Mouse (Mus musculus): Measurements from ENCODE around the gene Calhm5. TPM values are rescaled to one million over a fixed set of nuclear protein-coding genes. Genes with fewer than 3 reads are reported as not detected.

Gene Calhm5
- polyA plus RNA-seq, 1 experiment from 2014 or later, result 0.87 TPM

DNA sequence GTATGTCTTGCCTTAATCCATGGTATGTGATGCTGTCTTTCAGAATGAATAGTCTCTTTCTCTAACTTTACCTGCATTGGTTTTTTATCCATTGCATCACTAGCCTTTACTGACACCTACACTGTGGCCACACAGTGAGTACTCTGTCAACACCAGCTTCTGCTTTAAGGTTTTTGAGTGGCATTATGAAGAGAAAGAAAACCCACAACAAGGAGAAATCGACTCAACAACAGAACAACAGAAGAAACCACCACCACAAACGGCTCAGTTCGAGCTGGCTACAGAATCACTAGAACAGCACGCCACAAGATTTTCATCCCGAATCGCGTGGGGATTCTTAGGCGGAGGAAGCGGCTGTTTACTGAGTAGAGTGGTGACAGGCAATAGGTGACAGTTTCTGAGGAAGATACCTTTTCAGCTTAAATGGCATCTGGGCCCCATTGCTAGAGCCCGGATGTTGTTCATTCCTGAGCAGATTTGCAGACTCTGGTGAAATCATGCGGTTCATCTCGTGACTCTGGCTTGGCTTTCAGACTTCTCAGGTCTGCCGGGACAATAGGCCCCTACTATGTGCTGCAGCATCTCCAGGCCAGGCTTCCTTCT lies 14.6 kb upstream of the Calhm5 start:
- no peaks in the 10 kb centered on the region for H3K36me3 ChIP-seq
- H3K4me1 ChIP-seq (replicated peaks), result no peaks in the 10 kb centered on the region
- H3K4me2 ChIP-seq (replicated peaks), result no peak overlapping the region
- no peak overlapping the region for H3K4me3 ChIP-seq (replicated peaks)
- WGBS, result 83% methylated on average over 13 of the region's 13 CpGs
- ATAC-seq, result no peak
- H3K27ac ChIP-seq, result no peak overlapping the region
- no peaks in the 10 kb centered on the region for H3K27me3 ChIP-seq (replicated peaks)
- no peak overlapping the region for H3K9ac ChIP-seq
- no peaks in the 10 kb centered on the region for H3K9me3 ChIP-seq

- Histone ChIP-seq H3K36me3 (no peaks in the 10 kb centered on the region), H3K27me3 (replicated peaks) (no peaks in the 10 kb centered on the region), H3K9ac (no peak overlapping the region), H3K9me3 (no peaks in the 10 kb centered on the region), H3K4me3 (replicated peaks) (0 out of 2 replicates have a peak overlapping the region, but pooled peaks have one; percentile 12), H3K4me2 (replicated peaks) (peak overlapping the region; percentile 47), H3K27ac (no peak overlapping the region), H3K4me1 (replicated peaks) (no peaks in the 10 kb centered on the region)
- ATAC-seq, result no peak; the same call in 1 of the 2 replicates
- 67% methylated on average over 12 of the region's 12 CpGs for WGBS
Observed at GRCm38 (mm10) chr10:34095964-34096363, 355 bp downstream of the Calhm5 start.

- ATAC-seq, result no peak
- H3K9ac ChIP-seq, result no peak overlapping the region
- no peaks in the 10 kb centered on the region for H3K9me3 ChIP-seq
- H3K4me3 ChIP-seq (replicated peaks), result no peak overlapping the region
- no peaks in the 10 kb centered on the region for H3K4me1 ChIP-seq (replicated peaks)
- no peak overlapping the region for H3K27ac ChIP-seq
- H3K36me3 ChIP-seq, result no peaks in the 10 kb centered on the region
- no peaks in the 10 kb centered on the region for H3K27me3 ChIP-seq (replicated peaks)
- WGBS, result 83% methylated on average over 2 of the region's 2 CpGs
- H3K4me2 ChIP-seq (replicated peaks), result no peak overlapping the region
Observed at GRCm38 (mm10) chr10:34095147-34095546, 1.2 kb downstream of the Calhm5 start.

DNA sequence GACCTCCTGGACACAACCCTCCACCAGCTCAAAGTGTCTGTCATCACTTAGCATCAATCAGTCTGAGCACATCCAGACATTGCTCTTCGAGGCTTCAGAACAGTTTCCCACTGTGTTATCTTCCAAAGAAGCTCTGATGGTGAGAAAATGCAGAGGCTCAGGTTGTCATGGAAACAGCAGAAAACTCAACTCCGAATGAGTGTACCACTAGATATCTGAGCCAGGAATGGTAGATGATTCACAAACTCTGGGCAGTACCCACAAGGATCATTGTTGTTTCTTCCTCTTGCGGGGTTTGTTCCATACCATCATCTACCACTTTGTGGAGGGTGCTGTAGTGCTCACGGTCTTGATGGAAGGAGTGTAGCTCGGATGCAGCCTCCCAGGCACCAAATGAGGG lies 4.4 kb downstream of the Calhm5 start:
- H3K36me3 ChIP-seq, result no peaks in the 10 kb centered on the region
- no peak overlapping the region for H3K4me2 ChIP-seq (replicated peaks)
- H3K9me3 ChIP-seq, result no peaks in the 10 kb centered on the region
- no peak for ATAC-seq
- no peak overlapping the region for H3K9ac ChIP-seq
- no peak overlapping the region for H3K27ac ChIP-seq
- no peaks in the 10 kb centered on the region for H3K4me1 ChIP-seq (replicated peaks)
- WGBS, result 52% methylated on average over 5 of the region's 5 CpGs
- no peak overlapping the region for H3K4me3 ChIP-seq (replicated peaks)
- H3K27me3 ChIP-seq (replicated peaks), result no peaks in the 10 kb centered on the region

GRCm38 (mm10) chr10:34090481-34090880 lies 5.8 kb downstream of the Calhm5 start:
- Histone ChIP-seq H3K9me3 (no peaks in the 10 kb centered on the region), H3K9ac (no peak overlapping the region), H3K36me3 (no peaks in the 10 kb centered on the region), H3K27me3 (replicated peaks) (no peaks in the 10 kb centered on the region), H3K27ac (no peak overlapping the region), H3K4me2 (replicated peaks) (no peak overlapping the region), H3K4me1 (replicated peaks) (no peaks in the 10 kb centered on the region), H3K4me3 (replicated peaks) (no peak overlapping the region)
- ATAC-seq, result no peak
- 75% methylated on average over 1 of the region's 1 CpGs for WGBS

GRCm38 (mm10) chr10:34089517-34089916 lies 6.8 kb downstream of the Calhm5 start:
- no peak for ATAC-seq
- Histone ChIP-seq H3K9ac (no peak overlapping the region), H3K27ac (no peak overlapping the region), H3K9me3 (no peaks in the 10 kb centered on the region), H3K4me2 (replicated peaks) (no peak overlapping the region), H3K4me3 (replicated peaks) (no peak overlapping the region), H3K36me3 (no peaks in the 10 kb centered on the region), H3K4me1 (replicated peaks) (no peaks in the 10 kb centered on the region), H3K27me3 (replicated peaks) (no peaks in the 10 kb centered on the region)
- WGBS, result 58% methylated on average over 3 of the region's 3 CpGs

GRCm38 (mm10) chr10:34088515-34088914 lies 7.8 kb downstream of the Calhm5 start:
- Histone ChIP-seq H3K36me3 (no peaks in the 10 kb centered on the region), H3K9ac (no peak overlapping the region), H3K4me2 (replicated peaks) (no peak overlapping the region), H3K27me3 (replicated peaks) (no peaks in the 10 kb centered on the region), H3K27ac (no peak overlapping the region), H3K4me1 (replicated peaks) (no peaks in the 10 kb centered on the region), H3K9me3 (no peaks in the 10 kb centered on the region), H3K4me3 (replicated peaks) (no peak overlapping the region)
- no peak for ATAC-seq
- WGBS, result 79% methylated on average over 2 of the region's 2 CpGs

DNA sequence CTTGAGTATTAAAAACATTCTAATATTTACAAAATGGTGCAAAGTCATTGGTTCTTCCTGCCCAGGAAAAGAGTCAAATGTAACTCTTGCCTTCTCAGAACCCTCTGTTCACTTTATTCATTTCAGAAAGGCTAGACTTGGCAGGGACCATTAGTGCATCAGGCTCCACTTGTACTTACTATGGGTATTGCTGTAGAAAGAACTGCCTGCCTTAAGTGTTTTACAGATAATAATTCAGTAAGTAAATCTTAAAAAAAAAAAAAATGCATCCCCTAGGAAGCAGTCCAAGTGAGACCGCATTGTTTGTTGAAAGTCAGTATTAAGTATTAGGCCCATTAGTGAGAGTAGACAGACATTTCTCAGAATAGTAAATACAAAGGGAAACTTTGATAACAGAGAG lies 9.8 kb downstream of the Calhm5 start:
- Histone ChIP-seq H3K9me3 (no peaks in the 10 kb centered on the region), H3K36me3 (no peaks in the 10 kb centered on the region), H3K27ac (no peak overlapping the region), H3K4me3 (replicated peaks) (no peak overlapping the region), H3K4me1 (replicated peaks) (no peaks in the 10 kb centered on the region), H3K9ac (no peak overlapping the region), H3K27me3 (replicated peaks) (no peaks in the 10 kb centered on the region), H3K4me2 (replicated peaks) (no peak overlapping the region)
- WGBS, result 87% methylated on average over 1 of the region's 1 CpGs
- no peak for ATAC-seq

GRCm38 (mm10) chr10:34074522-34075200 lies 21.7 kb downstream of the Calhm5 start:
- H3K4me2 ChIP-seq (replicated peaks), result no peak overlapping the region
- H3K4me1 ChIP-seq (replicated peaks), result no peaks in the 10 kb centered on the region
- no peak overlapping the region for H3K9ac ChIP-seq
- WGBS, result 83% methylated on average over 5 of the region's 5 CpGs
- no peak overlapping the region for H3K4me3 ChIP-seq (replicated peaks)
- H3K27ac ChIP-seq, result no peak overlapping the region
- H3K9me3 ChIP-seq, result no peaks in the 10 kb centered on the region
- no peaks in the 10 kb centered on the region for H3K27me3 ChIP-seq (replicated peaks)
- H3K36me3 ChIP-seq, result no peaks in the 10 kb centered on the region
- no peak for ATAC-seq

- Histone ChIP-seq H3K9me3 (no peaks in the 10 kb centered on the region), H3K27ac (no peak overlapping the region), H3K4me3 (replicated peaks) (no peak overlapping the region), H3K27me3 (replicated peaks) (no peaks in the 10 kb centered on the region), H3K9ac (no peak overlapping the region), H3K4me2 (replicated peaks) (no peak overlapping the region), H3K4me1 (replicated peaks) (no peaks in the 10 kb centered on the region), H3K36me3 (no peaks in the 10 kb centered on the region)
- WGBS, result 56% methylated on average over 2 of the region's 2 CpGs
- ATAC-seq, result no peak
Observed at GRCm38 (mm10) chr10:34071650-34072049, 24.7 kb downstream of the Calhm5 start.

DNA sequence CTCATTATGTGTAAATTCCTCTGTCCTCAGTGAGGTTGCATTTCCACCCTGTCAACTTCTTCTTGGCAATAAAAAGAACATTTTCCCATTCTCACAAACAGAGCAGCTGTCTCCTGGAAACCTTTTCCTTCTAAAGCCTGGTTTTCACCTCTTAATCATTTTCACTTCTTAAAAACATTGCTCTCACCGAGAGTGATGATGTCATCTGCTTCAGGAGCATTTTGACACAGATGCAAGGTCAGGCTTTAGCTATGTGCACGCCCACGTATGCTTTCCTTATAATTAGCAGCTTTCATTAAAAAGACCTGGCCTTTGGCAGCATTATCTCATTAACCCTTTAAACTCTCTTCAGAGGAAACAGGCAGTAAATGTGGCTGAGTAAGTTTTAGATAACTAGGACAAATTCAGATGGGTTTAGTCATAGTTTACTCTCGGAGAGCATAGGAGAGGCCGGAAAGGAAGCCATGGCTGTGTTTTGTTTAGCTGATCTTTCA lies 25.3 kb downstream of the Calhm5 start:
- 21% methylated on average over 5 of the region's 5 CpGs for WGBS
- H3K36me3 ChIP-seq, result no peaks in the 10 kb centered on the region
- no peaks in the 10 kb centered on the region for H3K9me3 ChIP-seq
- H3K27ac ChIP-seq, result no peak overlapping the region
- no peak overlapping the region for H3K4me2 ChIP-seq (replicated peaks)
- no peaks in the 10 kb centered on the region for H3K4me1 ChIP-seq (replicated peaks)
- no peak overlapping the region for H3K4me3 ChIP-seq (replicated peaks)
- no peaks in the 10 kb centered on the region for H3K27me3 ChIP-seq (replicated peaks)
- ATAC-seq, result no peak
- H3K9ac ChIP-seq, result no peak overlapping the region

DNA sequence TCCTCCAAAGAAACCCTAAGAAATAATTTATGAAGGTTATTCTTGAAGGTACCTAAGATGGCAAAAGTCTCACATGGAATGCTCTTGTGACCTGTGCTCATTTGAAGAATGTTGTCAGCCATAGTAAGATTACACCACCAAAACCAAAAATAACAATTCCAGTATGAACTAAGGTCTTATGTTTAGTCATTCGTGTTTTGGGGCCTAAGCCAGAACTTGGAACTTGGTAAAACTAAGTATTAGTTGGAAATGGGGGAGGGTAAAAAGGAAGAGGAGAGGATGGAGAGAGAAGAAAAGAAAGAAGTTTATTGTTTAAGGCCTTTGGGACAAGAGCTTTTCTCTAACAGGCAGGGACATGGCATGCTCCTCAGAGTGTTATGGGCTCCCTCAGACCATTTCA lies 26.7 kb downstream of the Calhm5 start:
- no peak overlapping the region for H3K4me3 ChIP-seq (replicated peaks)
- WGBS, result 81% methylated on average over 1 of the region's 1 CpGs
- no peaks in the 10 kb centered on the region for H3K27me3 ChIP-seq (replicated peaks)
- H3K36me3 ChIP-seq, result no peaks in the 10 kb centered on the region
- no peaks in the 10 kb centered on the region for H3K4me1 ChIP-seq (replicated peaks)
- no peaks in the 10 kb centered on the region for H3K9me3 ChIP-seq
- H3K27ac ChIP-seq, result no peak overlapping the region
- no peak for ATAC-seq
- no peak overlapping the region for H3K9ac ChIP-seq
- no peak overlapping the region for H3K4me2 ChIP-seq (replicated peaks)

DNA sequence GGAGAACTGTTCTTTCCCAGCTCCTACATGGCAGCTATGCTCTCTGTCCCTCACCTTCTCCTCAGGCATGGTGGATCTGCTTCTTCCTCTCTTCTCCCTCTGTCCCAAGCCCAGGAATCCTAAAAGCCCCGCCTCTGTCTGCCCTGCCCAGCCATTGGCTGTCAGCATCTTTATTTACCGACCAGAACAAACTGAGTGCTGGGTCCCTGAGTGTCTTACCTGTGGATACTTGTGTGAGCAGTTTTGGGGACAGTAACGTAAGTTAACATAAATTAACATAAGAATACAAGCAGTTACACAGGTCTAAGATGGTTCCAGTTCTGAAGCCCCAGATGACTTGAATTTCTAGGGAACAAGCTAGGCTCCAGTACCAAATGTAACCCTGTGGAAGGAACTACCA lies 29.7 kb downstream of the Calhm5 start:
- no peak overlapping the region for H3K9ac ChIP-seq
- H3K4me3 ChIP-seq (replicated peaks), result no peak overlapping the region
- no peak overlapping the region for H3K27ac ChIP-seq
- H3K4me1 ChIP-seq (replicated peaks), result no peaks in the 10 kb centered on the region
- no peak overlapping the region for H3K4me2 ChIP-seq (replicated peaks)
- no peaks in the 10 kb centered on the region for H3K27me3 ChIP-seq (replicated peaks)
- no peaks in the 10 kb centered on the region for H3K36me3 ChIP-seq
- ATAC-seq, result no peak
- 54% methylated on average over 3 of the region's 3 CpGs for WGBS
- no peaks in the 10 kb centered on the region for H3K9me3 ChIP-seq
